Mouse (Mus musculus) olfactory bulb, adult 2 months (tissue): Measurements from ENCODE around the gene Polr1d.

Source experiments
- CTCF ChIP-seq: fragments of 200-500 bp; IDR thresholded peaks from 2 replicates; pipeline ENCODE4 v1.5.1; 2012; ENCODE audit warnings: low read depth, mild to moderate bottlenecking, low read length, moderate library complexity; ENCODE audit not compliant: insufficient read depth
- POLR2A ChIP-seq: fragments of 200-500 bp; IDR thresholded peaks from 2 replicates; pipeline ENCODE4 v1.6.1; 2012; ENCODE audit warnings: mild to moderate bottlenecking, low read depth, low read length, moderate library complexity; ENCODE audit not compliant: insufficient read depth

DNA sequence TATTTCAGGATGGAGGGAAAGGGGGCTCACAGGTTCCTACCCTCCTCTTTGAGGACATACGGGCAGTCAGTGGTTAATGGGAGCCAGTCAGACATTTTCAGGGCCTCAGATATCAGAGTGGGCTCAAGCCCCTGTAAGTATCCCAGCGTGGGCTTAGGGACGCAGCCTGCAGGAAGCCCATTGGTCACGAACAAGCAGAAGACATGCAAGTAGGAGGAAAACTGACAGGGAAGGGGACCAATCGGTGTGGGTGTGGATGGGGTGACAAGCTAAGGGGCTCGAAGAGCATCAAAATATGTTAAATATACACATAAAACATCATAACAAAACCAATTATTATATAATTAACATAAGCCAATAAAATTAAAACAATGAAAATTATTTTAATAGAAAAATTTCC is 22.5 kb upstream of the Polr1d start:
- TF ChIP-seq POLR2A (no peak), CTCF (no peak)
